ENCODE assay signal across 33 mouse cellular contexts in the genomic region with DNA sequence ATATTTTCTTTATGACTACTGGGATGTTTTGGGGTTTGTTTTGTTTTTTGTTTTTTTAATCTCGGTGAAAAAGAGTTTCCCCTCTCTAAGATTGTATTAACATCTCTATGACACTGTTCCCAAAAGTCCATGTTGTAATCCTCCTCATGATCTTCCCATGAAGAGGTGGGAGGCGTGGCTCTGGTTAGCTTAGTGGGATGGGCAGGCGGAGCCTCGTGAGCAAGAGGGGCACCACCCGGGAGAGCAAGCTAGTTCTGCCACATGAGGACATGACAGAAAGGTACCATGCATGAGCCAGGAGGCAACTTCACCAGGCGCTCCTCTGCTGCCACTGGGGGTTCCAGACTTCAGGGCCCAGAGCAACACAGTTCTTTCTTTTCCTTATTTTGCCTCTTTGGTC. TPM values are rescaled to one million over a fixed set of nuclear protein-coding genes. Genes with fewer than 3 reads are reported as not detected.
A peak's percentile ranks its signal among the peaks of the same experiment; 100 is the strongest.
DNase-seq lines count a peak whose midpoint lies in the region; ATAC-seq and TF ChIP-seq lines count a peak whose summit lies in the region.
"Had no signal": no experiment of that assay in that cellular context is flagged by ENCODE, and none has a peak within 500 bp of the region (broad histone marks: within the 10 kb centered on the region; RNA-seq: fewer than 3 reads in every experiment).

No protein-coding gene starts in this region.

- peak; percentile 57 for DNase-seq in heart, adult 11 months
- DNase-seq in heart, postnatal 4 days, result no peak
- no peak for DNase-seq in liver, adult 2 months (ENCODE audit: extremely low read depth, low read depth, low spot score)
- DNase-seq in R1 (ENCODE audit: low read depth, low spot score), result peak; percentile 64
- DNase-seq in layer of hippocampus, adult 9-10 months (ENCODE audit: low spot score), result no peak
- DNase-seq in testis, postnatal 10 days (ENCODE audit: low spot score), result no peak
- DNase-seq: adrenal gland, adult 2 months; adrenal gland, postnatal 14 days; cerebellum, adult 11 months; cerebellum, adult 2 months; cerebellum, adult 9-11 months; cerebellum, postnatal 25 days; forebrain, postnatal 0 days; gastrocnemius, adult 2 months; gastrocnemius, postnatal 25 days; heart, adult 2 months; heart, postnatal 14 days had no signal

- peaks cover 66% of the 10 kb centered on the region for H3K4me1 ChIP-seq in liver, adult 2 months (ENCODE audit: control insufficient read depth, insufficient read depth, low read length)
- H3K4me1 ChIP-seq in liver, embryonic 12.5 days, result peaks cover 17% of the 10 kb centered on the region
- H3K4me1 ChIP-seq in E14TG2a.4 (replicated peaks; ENCODE audit: low read depth, low read length), result peaks cover 94% of the 10 kb centered on the region
- H3K4me1 ChIP-seq: embryonic facial prominence, embryonic 12.5 days; embryonic facial prominence, embryonic 15.5 days; hindbrain, embryonic 12.5 days; hindbrain, embryonic 15.5 days had no signal

- H3K4me2 ChIP-seq in liver, embryonic 12.5 days, result no peak overlapping the region
- H3K4me2 ChIP-seq: embryonic facial prominence, embryonic 12.5 days; embryonic facial prominence, embryonic 15.5 days; heart, embryonic 13.5 days; hindbrain, embryonic 12.5 days; hindbrain, embryonic 15.5 days had no signal

- ATAC-seq in liver, embryonic 12.5 days, result no peak
- ATAC-seq: forebrain, embryonic 14.5 days; forebrain, postnatal 0 days had no signal

- 36% methylated on average over 6 of the region's 6 CpGs for WGBS in liver, adult 2 months
- 51% methylated on average over 6 of the region's 6 CpGs for WGBS in liver, embryonic 12.5 days (ENCODE audit: insufficient replicate concordance)

- no peak overlapping the region for H3K4me3 ChIP-seq in liver, adult 2 months (ENCODE audit: insufficient read depth, low read depth, low read length)
- no peak overlapping the region for H3K4me3 ChIP-seq in liver, embryonic 12.5 days
- peak overlapping the region; percentile 3; the same call in 1 of the 2 replicates for H3K4me3 ChIP-seq in E14TG2a.4 (replicated peaks; ENCODE audit: low read length)
- H3K4me3 ChIP-seq: embryonic facial prominence, embryonic 12.5 days; embryonic facial prominence, embryonic 15.5 days; gastrocnemius, adult 2 months; heart, adult 2 months; heart, embryonic 10.5 days; heart, embryonic 13.5 days; hindbrain, embryonic 12.5 days; hindbrain, embryonic 15.5 days had no signal

- no peaks in the 10 kb centered on the region for H3K9me3 ChIP-seq in liver, embryonic 12.5 days (replicated peaks)
- H3K9me3 ChIP-seq in E14TG2a.4 (ENCODE audit: low read length), result no peaks in the 10 kb centered on the region
- H3K9me3 ChIP-seq: embryonic facial prominence, embryonic 12.5 days; embryonic facial prominence, embryonic 15.5 days; heart, embryonic 10.5 days; heart, embryonic 13.5 days; hindbrain, embryonic 12.5 days; hindbrain, embryonic 15.5 days had no signal

- no peak overlapping the region for H3K9ac ChIP-seq in liver, adult 2 months (ENCODE audit: low read depth, low read length)
- no peak overlapping the region for H3K9ac ChIP-seq in liver, embryonic 12.5 days
- H3K9ac ChIP-seq: embryonic facial prominence, embryonic 12.5 days; embryonic facial prominence, embryonic 15.5 days; forebrain, postnatal 0 days; heart, embryonic 13.5 days; hindbrain, embryonic 12.5 days; hindbrain, embryonic 15.5 days had no signal

- H3K27me3 ChIP-seq in liver, adult 2 months (ENCODE audit: control insufficient read depth, insufficient read depth, low read length), result no peaks in the 10 kb centered on the region
- no peaks in the 10 kb centered on the region for H3K27me3 ChIP-seq in liver, embryonic 12.5 days (replicated peaks)
- H3K27me3 ChIP-seq in E14TG2a.4 (ENCODE audit: insufficient read depth, low read length), result no peaks in the 10 kb centered on the region
- H3K27me3 ChIP-seq: embryonic facial prominence, embryonic 12.5 days; embryonic facial prominence, embryonic 15.5 days; heart, embryonic 13.5 days; hindbrain, embryonic 12.5 days; hindbrain, embryonic 15.5 days had no signal

- H3K36me3 ChIP-seq in liver, adult 2 months (ENCODE audit: control insufficient read depth, insufficient read depth, low read length), result no peaks in the 10 kb centered on the region
- no peaks in the 10 kb centered on the region for H3K36me3 ChIP-seq in liver, embryonic 12.5 days
- 0 out of 2 replicates have a peak, but pooled peaks cover 8% of the 10 kb centered on the region for H3K36me3 ChIP-seq in E14TG2a.4 (ENCODE audit: insufficient read depth, low read length)
- H3K36me3 ChIP-seq: embryonic facial prominence, embryonic 12.5 days; embryonic facial prominence, embryonic 15.5 days; heart, embryonic 10.5 days; heart, embryonic 13.5 days; hindbrain, embryonic 12.5 days; hindbrain, embryonic 15.5 days had no signal

- TF ChIP-seq CTCF in liver, adult 2 months (IDR thresholded peaks at IDR 0.05; ENCODE audit: low read depth, low read length), result no peak
- TF ChIP-seq CTCF in E14TG2a.4 (conservative IDR thresholded peaks at IDR 0.05; ENCODE audit: low read length), result no peak

- no peak for TF ChIP-seq POLR2A in liver, adult 2 months (IDR thresholded peaks at IDR 0.05; ENCODE audit: extremely low read depth, insufficient read depth, low read length)

- H3K27ac ChIP-seq in liver, adult 2 months (replicated peaks; ENCODE audit: insufficient read depth, low read depth, low read length), result peak overlapping the region; percentile 43
- H3K27ac ChIP-seq in liver, embryonic 12.5 days, result no peak overlapping the region
- H3K27ac ChIP-seq: embryonic facial prominence, embryonic 12.5 days; embryonic facial prominence, embryonic 15.5 days; gastrocnemius, adult 2 months; heart, adult 2 months; heart, embryonic 10.5 days; heart, embryonic 13.5 days; hindbrain, embryonic 12.5 days; hindbrain, embryonic 15.5 days had no signal

- H3K79me2 ChIP-seq in liver, adult 2 months (ENCODE audit: control insufficient read depth, insufficient read depth, low read length), result no peaks in the 10 kb centered on the region

RNA-seq across cellular contexts. Expression of a gene that starts 2.7 kb away (rescaled TPM):
- not detected for total RNA-seq in heart, postnatal 4 days (2021)
- total RNA-seq in liver, adult 2 months (2014; rRNA removed), result 56.3 and 66.7 TPM in 2 replicates
- 74.3 and 146 TPM in 2 replicates for polyA plus RNA-seq in liver, adult 2 months (2012; rRNA removed)
- not detected in 2 replicates for polyA plus RNA-seq in liver, embryonic 12.5 days (2016; fragmentation: Nextera tagmentation; extraction: Ambion mirVana)
- total RNA-seq: adrenal gland, adult 2 months; adrenal gland, postnatal 4 days; common myeloid progenitor, adult 5-6 weeks; forebrain, postnatal 0 days; gastrocnemius, adult 2 months; heart, adult 2 months; heart, postnatal 14 days; hematopoietic stem cell, adult 5-6 weeks had no signal
- polyA plus RNA-seq: adrenal gland, adult 2 months; cerebellum, adult 2 months; embryonic facial prominence, embryonic 12.5 days; forebrain, embryonic 11.5 days; forebrain, embryonic 14.5 days; forebrain, postnatal 0 days; frontal cortex, adult 2 months; gonadal fat pad, adult 2 months; heart, adult 2 months; heart, embryonic 10.5 days; heart, embryonic 13.5 days; heart, embryonic 16.5 days; hindbrain, embryonic 12.5 days; hindbrain, embryonic 15.5 days had no signal

RNA-seq across cellular contexts. Expression of a gene that starts 22.1 kb away (rescaled TPM):
- total RNA-seq in heart, postnatal 4 days (2021), result 1 to 10 TPM; 2.3 to 2.9 TPM
- 0.20 and 0.46 TPM in 2 replicates for total RNA-seq in liver, adult 2 months (2014; rRNA removed)
- 0.11 and 0.45 TPM in 2 replicates for polyA plus RNA-seq in liver, adult 2 months (2012; rRNA removed)
- polyA plus RNA-seq in liver, embryonic 12.5 days (2016; fragmentation: Nextera tagmentation; extraction: Ambion mirVana), result 0.49 and 0.57 TPM in 2 replicates
- total RNA-seq: common myeloid progenitor, adult 5-6 weeks; hematopoietic stem cell, adult 5-6 weeks had no signal

RNA-seq across cellular contexts. Expression of a gene that starts 22.7 kb away (rescaled TPM):
- 10 to 100 TPM; 42.1 to 43.6 TPM for total RNA-seq in heart, postnatal 4 days (2021)
- 9.2 and 10.7 TPM in 2 replicates for total RNA-seq in liver, adult 2 months (2014; rRNA removed)
- polyA plus RNA-seq in liver, adult 2 months (2012; rRNA removed), result 3.0 and 3.4 TPM in 2 replicates
- polyA plus RNA-seq in liver, embryonic 12.5 days (2016; fragmentation: Nextera tagmentation; extraction: Ambion mirVana), result 3.5 and 3.7 TPM in 2 replicates
- total RNA-seq: common myeloid progenitor, adult 5-6 weeks; hematopoietic stem cell, adult 5-6 weeks had no signal

RNA-seq across cellular contexts. Expression of a gene that starts 42.0 kb away (rescaled TPM):
- 100 to 1,000 TPM; 121 to 129 TPM for total RNA-seq in heart, postnatal 4 days (2021)
- total RNA-seq in liver, adult 2 months (2014; rRNA removed), result 691 and 755 TPM in 2 replicates
- 633 and 710 TPM in 2 replicates for polyA plus RNA-seq in liver, adult 2 months (2012; rRNA removed)
- 137 and 145 TPM in 2 replicates for polyA plus RNA-seq in liver, embryonic 12.5 days (2016; fragmentation: Nextera tagmentation; extraction: Ambion mirVana)

RNA-seq across cellular contexts. Expression of a gene that starts 42.2 kb away (rescaled TPM):
- total RNA-seq in heart, postnatal 4 days (2021), result 1 to 10 TPM; 9.0 to 9.4 TPM
- total RNA-seq in liver, adult 2 months (2014; rRNA removed), result 25.4 and 36.4 TPM in 2 replicates
- polyA plus RNA-seq in liver, adult 2 months (2012; rRNA removed), result 9.2 and 12.2 TPM in 2 replicates
- 8.2 and 9.7 TPM in 2 replicates for polyA plus RNA-seq in liver, embryonic 12.5 days (2016; fragmentation: Nextera tagmentation; extraction: Ambion mirVana)

Comparison
In these comparisons a context has a peak if more than half of its experiments do, and no peak if none do; other contexts are left out.
1. DNase-seq: peak in heart, adult 11 months (single experiment) and R1 (single experiment); none in heart, postnatal 4 days (single experiment), liver, adult 2 months (single experiment), layer of hippocampus, adult 9-10 months (single experiment) and testis, postnatal 10 days (single experiment).
2. RNA of a gene that starts 2.7 kb away (total RNA-seq): 56.3 to 66.7 TPM in liver, adult 2 months; not detected in heart, postnatal 4 days; every median in the first group is over 10 times any median in the second.